Mouse (Mus musculus): Measurements from ENCODE around the gene Slc25a45. TPM values are rescaled to one million over a fixed set of nuclear protein-coding genes. Genes with fewer than 3 reads are reported as not detected.
A peak's percentile ranks its signal among the peaks of the same experiment; 100 is the strongest.

The Slc25a45 gene
- total RNA-seq, 2 experiments from 2014 or later = 4.9 to 19.0 TPM

- DNase-seq (ENCODE audit: low spot score in 2 of 2) = no peak
Observed at GRCm38 (mm10) chr19:5840086-5840889, 37.3 kb upstream of the Slc25a45 start.

- no peak for DNase-seq (ENCODE audit: low spot score in 2 of 2)
Observed at GRCm38 (mm10) chr19:5840890-5841388, 36.7 kb upstream of the Slc25a45 start.

- DNase-seq (ENCODE audit: low spot score in 2 of 2) = peak in 1 of 2 experiments; percentile 37
Observed at GRCm38 (mm10) chr19:5841389-5841946, 36.1 kb upstream of the Slc25a45 start.

- no peak for DNase-seq (ENCODE audit: low spot score in 2 of 2)
Observed at GRCm38 (mm10) chr19:5841999-5842784, 35.4 kb upstream of the Slc25a45 start.

DNA sequence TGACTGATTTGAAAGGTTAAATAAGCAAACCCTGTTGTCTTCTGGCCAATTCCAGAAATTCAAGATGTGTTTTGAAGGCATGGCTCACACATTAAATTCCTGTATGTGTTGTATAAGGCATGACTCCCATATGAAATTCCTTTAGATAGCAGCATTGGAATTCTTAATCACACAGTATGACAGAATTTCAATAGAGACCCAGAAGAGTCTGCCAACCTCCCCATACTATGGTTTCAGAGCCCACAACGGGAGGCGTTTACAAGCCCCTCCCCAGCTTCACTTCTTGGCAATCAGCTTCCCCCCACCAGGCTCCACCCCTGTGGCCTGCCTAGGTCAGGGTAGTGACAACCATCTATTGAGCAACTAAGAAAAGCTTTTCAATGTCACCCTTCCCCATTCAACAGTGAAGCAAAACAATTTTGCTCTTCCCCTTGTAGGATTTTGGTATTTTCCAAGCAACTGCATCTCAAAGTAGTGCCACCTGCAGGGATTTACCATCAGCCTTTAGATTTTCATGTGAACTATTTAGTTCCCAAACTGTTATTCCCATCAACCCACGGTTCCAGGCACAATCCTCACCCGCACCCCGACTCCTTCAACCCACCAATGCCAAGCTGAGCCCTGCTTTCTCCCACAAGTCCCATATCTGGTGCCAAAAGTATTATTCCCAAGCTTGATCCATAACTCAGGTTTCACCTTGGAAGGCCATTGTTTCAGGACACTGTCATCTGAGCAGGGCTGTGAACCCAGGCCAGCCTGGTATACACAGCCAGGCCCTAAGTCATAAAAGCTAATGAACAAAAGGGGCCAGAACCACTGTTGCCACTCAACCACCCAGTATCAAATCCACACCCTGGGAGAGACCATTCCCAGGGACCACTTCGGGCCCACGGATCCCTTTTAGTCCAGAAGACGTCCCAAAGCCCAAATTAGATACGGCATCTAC, 34.5 kb upstream of the Slc25a45 start:
- peak in 1 of 2 experiments; percentile 52 for DNase-seq (ENCODE audit: low spot score in 2 of 2)

DNA sequence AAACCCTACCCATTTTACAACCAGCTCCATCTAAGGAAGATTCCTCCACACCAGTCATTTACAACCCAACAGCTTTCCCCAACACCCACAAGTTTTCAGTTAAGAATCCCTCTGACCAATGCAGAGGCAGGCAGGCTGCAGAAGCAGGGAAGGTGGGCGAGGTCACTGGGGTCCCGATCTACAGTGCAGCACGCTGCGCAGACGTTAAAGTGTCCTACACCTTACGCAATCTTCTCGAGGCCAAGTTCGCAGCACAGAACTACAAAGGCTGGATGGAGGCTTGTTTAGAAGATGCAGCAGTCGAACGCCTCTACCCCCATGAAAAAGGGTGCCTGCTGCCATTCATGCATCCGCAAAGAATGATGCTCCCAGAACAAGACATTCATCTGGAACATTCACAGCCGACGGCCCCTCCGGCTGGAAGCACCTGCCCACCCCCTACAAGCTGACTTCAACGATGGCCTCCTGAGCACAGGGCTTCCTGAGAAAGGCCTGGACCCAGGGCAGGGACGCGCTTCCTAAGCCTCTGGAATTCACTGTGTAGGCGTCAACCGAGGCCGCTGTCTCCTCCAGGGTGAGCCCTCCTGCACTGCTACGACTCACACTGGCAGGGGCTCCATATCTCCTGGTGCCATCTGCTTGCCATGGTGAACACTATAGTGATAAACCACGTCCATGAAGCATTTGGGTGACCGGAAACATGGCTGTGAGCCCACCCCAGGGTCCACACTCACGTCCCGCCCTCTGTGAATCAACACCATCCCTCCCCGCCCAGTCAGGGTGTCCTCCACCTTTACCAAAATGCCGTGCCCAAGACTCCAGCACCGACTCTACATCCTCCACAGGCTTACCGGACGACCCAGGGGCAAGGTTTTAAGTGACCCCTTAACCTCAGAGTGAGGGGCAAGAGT, 33.6 kb upstream of the Slc25a45 start:
- peak in 1 of 2 experiments; percentile 56 for DNase-seq (ENCODE audit: low spot score in 2 of 2)

- DNase-seq (ENCODE audit: low spot score in 2 of 2) = no peak
Observed at GRCm38 (mm10) chr19:5844831-5845318, 32.7 kb upstream of the Slc25a45 start.

GRCm38 (mm10) chr19:5845319-5846135, 32.1 kb upstream of the Slc25a45 start:
- peak; percentile 95 to 97 for DNase-seq (ENCODE audit: low spot score in 2 of 2)

DNA sequence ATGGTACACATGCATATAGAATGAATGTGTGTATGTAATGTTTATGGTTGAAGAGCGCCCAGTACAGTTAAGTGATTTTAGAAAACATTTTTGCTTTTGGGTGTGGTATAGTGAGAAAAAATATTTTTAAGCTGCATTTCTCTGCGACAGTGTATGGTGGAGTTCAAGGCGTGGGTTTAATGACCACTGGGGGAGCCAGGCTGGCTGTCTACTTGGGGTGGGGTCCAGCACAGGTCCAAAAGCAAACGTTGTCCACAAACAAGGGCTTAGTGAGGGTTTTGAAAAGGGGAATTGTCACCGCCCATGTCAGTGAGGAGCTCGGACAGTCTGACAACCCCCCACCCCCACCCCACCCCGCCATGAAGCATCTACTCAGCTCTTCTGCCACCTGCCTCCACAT, 31.5 kb upstream of the Slc25a45 start:
- no peak for DNase-seq (ENCODE audit: low spot score in 2 of 2)

DNA sequence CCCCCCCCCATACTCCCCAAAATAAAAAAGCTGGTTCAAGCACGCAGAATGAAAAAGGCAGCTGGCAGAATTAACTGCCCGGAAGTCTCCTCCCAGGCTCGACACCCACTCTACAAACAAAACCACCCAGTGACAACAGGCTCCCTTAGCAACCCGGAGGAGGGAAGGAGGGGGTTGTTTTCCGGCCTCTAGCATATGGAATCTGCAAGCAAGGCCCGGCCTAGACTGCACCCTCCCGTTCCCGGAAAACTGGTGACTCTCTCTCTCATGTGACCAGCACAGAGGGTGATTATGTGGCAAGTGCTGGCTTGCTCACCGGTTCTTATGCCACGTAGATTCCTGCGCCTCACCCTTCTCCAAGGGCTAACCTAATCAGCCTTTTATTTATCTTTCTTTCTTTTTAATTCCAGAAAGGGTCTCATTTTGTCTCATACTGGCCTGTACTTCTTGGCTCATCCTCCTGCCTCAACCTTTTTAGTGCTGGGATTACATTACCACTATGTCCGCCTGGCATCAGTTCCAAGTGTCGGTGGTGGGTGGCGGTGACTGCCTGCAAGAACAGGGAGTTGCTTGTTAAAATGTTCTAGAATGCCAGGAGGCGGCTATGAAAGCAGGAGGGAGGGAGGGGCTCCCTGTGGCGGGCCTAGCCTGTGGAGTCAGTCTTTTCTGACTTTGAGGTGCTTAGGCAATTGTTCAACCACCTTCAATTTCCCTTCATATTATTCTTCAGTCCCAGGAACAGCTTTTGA, 30.9 kb upstream of the Slc25a45 start:
- DNase-seq (ENCODE audit: low spot score in 2 of 2) = peak; percentile 68 to 74

DNA sequence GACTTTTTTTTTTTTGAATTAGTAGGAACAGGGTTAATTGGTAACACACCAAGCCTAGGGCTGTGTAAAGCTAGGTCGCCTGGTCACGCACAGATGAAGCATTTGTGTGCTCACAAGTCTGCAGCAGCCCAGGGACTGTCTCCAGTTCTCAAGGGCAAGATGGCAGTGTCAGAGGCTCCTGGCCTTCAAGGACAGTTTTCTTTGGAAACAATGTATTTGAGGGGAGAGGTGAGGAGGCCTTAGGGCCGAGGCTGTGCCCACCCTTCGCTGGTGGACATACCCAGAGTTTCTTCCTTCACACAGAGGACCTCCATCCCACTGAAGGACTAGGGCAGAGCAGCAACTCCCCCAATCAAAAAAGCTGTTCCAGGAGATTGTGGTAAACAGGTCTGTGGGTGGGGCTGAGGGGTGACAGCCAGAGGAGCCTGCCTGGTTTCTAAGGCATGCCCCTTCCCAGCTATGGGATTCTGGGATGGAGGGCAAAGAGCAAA, 30.3 kb upstream of the Slc25a45 start:
- DNase-seq (ENCODE audit: low spot score in 2 of 2) = peak in 1 of 2 experiments; percentile 40

DNA sequence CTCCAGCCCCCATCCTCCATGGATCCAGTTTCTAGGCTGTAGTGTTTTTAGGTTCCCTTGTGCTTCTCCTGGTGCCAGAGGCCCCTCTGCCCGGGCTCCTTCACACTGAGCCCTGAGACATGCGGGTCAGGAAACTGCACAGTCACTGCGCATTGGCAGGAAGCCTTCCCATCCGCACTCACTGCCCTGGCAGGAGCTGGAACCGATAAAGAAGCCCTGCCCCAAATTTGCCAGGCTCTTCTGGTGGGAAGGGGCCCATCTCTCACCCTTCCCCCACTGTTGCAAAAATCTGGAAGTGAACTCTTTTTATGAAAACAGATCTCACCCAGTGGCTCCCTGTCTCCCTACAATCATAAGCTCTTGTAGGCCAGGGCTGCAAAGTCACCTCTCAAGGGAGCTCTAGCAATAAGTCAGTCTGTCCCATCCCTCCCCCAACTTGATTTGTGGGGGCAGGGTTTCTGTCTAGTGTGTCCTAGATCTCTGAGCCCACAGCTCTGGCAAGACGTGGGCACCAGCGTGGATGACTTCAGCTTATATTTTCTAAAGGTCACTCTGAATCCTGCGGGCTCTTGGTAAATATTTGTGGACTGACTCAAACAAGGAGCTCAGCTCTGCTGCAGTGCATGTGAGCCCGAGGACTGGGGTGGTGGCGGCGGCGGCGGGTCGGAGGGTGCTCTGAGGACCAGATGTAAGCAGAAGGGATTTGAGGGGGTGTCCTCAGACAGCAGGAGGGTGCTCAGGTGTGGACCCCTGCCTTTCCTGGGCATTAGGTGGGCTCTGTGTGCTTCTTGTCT, 29.4 kb upstream of the Slc25a45 start:
- peak; percentile 67 to 68 for DNase-seq (ENCODE audit: low spot score in 2 of 2)

- peak; percentile 51 to 60 for DNase-seq (ENCODE audit: low spot score in 2 of 2)
Observed at GRCm38 (mm10) chr19:5848826-5849672, 28.6 kb upstream of the Slc25a45 start.

GRCm38 (mm10) chr19:5849843-5850527, 27.6 kb upstream of the Slc25a45 start:
- DNase-seq (ENCODE audit: low spot score in 2 of 2) = peak; percentile 94 to 96

- DNase-seq (ENCODE audit: low spot score in 2 of 2) = no peak
Observed at GRCm38 (mm10) chr19:5850860-5851259, 26.7 kb upstream of the Slc25a45 start.

Measured in adrenal gland, adult 18-20 months (tissue).